Mouse (Mus musculus): ENCODE measurements around the gene Nlrp9c. TPM values are rescaled to one million over a fixed set of nuclear protein-coding genes. Genes with fewer than 3 reads are reported as not detected.
"Not testable (repeated sequence)": the region's sequence is repeated elsewhere in the genome, so short reads cannot be mapped to it uniquely, and the experiment has no call there.

Gene Nlrp9c
- not detected in 2 replicates for total RNA-seq (2014; fragmentation: Nextera tagmentation)
- total RNA-seq (2017): 0.35 and 0.38 TPM in 2 replicates
- polyA plus RNA-seq (2012): not detected in 2 replicates

- not testable (repeated sequence) for H3K9me3 ChIP-seq (replicated peaks); DNase-seq (ENCODE audit: low spot score); H3K36me3 ChIP-seq (replicated peaks); H3K4me1 ChIP-seq (ENCODE audit: insufficient read depth, low read depth, low read length); ATAC-seq (ENCODE audit: extremely low read depth, insufficient number of reproducible peaks, low FRiP score, poor library complexity, severe bottlenecking); H3K4me3 ChIP-seq (ENCODE audit: low read depth, low read length); H3K27me3 ChIP-seq (ENCODE audit: insufficient read depth, low read length)
Observed at GRCm38 (mm10) chr7:26403600-26403999, at the start of gene Nlrp9c. TSS of gene Nlrp9c (minus strand) at chr7:26403700.

- ATAC-seq (ENCODE audit: extremely low read depth, insufficient number of reproducible peaks, low FRiP score, poor library complexity, severe bottlenecking): no peak
- Histone ChIP-seq H3K27me3 (ENCODE audit: insufficient read depth, low read length) (no peaks in the 10 kb centered on the region), H3K36me3 (replicated peaks) (no peaks in the 10 kb centered on the region), H3K4me3 (ENCODE audit: low read depth, low read length) (no peak within 1 kb of the TSS), H3K9me3 (replicated peaks) (no peaks in the 10 kb centered on the region), H3K4me1 (ENCODE audit: insufficient read depth, low read depth, low read length) (no peaks in the 10 kb centered on the region)
- TF ChIP-seq TAL1 (conservative IDR thresholded peaks at IDR 0.05; ENCODE audit: low read depth, low read length) (no peak), GATA2 (IDR thresholded peaks at IDR 0.05; ENCODE audit: borderline replicate concordance, low read depth, low read length) (no peak), GATA1 (IDR thresholded peaks at IDR 0.05; ENCODE audit: borderline replicate concordance, low read length) (no peak), CTCF (IDR thresholded peaks at IDR 0.05; ENCODE audit: low read depth, low read length) (no peak), POLR2AphosphoS5 (IDR thresholded peaks at IDR 0.05; ENCODE audit: insufficient replicate concordance, low read depth, low read length) (no peak)
- DNase-seq (ENCODE audit: low spot score): no peak
Observed at GRCm38 (mm10) chr7:26434813-26435212, 31.3 kb upstream of the Nlrp9c start, which contains the start of gene Nlrp4a. TSS of gene Nlrp4a (plus strand) at chr7:26435113.

GRCm38 (mm10) chr7:26391811-26392210, 11.7 kb downstream of the Nlrp9c start:
- H3K27me3 ChIP-seq (ENCODE audit: insufficient read depth, low read length); H3K4me3 ChIP-seq (ENCODE audit: low read depth, low read length); H3K4me1 ChIP-seq (ENCODE audit: insufficient read depth, low read depth, low read length); H3K9me3 ChIP-seq (replicated peaks); H3K36me3 ChIP-seq (replicated peaks); ATAC-seq (ENCODE audit: extremely low read depth, insufficient number of reproducible peaks, low FRiP score, poor library complexity, severe bottlenecking); DNase-seq (ENCODE audit: low spot score): not testable (repeated sequence)

DNA sequence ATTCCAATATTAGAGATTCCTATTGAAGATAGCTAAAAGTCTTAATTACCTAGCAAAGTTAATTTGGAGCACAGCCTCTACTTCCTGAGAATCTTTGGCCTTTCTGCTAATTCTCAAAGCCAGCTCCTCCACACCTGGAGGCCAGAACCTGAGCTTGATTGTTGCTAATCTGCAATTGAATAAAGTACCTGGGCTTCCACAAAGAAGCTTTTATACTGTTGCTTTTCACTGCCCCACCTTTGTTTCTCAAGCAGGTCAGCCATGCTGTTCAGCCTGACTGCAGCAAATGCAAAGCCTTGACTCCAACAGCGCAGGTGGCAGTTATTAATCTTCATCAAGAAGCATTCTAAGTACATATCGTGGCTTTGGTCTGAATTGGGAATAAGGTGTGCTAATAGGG, 12.4 kb downstream of the Nlrp9c start:
- not testable (repeated sequence) for H3K36me3 ChIP-seq (replicated peaks); ATAC-seq (ENCODE audit: extremely low read depth, insufficient number of reproducible peaks, low FRiP score, poor library complexity, severe bottlenecking); DNase-seq (ENCODE audit: low spot score); H3K4me1 ChIP-seq (ENCODE audit: insufficient read depth, low read depth, low read length); H3K9me3 ChIP-seq (replicated peaks); H3K4me3 ChIP-seq (ENCODE audit: low read depth, low read length); H3K27me3 ChIP-seq (ENCODE audit: insufficient read depth, low read length)

DNA sequence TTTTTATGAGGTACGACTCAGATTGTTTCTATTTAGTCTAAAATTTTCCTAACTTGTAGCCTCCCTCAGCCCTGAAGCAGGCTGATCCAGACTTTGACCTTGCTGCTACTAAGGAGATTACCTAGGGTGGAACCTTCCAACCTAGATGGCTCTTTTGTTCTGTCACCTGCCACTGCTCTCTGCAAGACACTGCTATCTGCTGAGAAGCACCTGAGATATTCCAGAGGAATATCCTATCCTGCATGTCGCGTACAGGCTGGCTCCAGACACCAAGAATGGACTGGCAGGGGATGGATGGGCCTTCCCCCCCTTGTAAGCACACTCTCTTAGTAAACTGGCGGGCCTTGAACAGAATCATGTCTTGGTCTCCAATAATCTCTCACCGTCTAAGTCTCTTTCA, 16.8 kb downstream of the Nlrp9c start:
- H3K36me3 ChIP-seq (replicated peaks); H3K4me1 ChIP-seq (ENCODE audit: insufficient read depth, low read depth, low read length); DNase-seq (ENCODE audit: low spot score); H3K9me3 ChIP-seq (replicated peaks); ATAC-seq (ENCODE audit: extremely low read depth, insufficient number of reproducible peaks, low FRiP score, poor library complexity, severe bottlenecking); H3K4me3 ChIP-seq (ENCODE audit: low read depth, low read length); H3K27me3 ChIP-seq (ENCODE audit: insufficient read depth, low read length): not testable (repeated sequence)

DNA sequence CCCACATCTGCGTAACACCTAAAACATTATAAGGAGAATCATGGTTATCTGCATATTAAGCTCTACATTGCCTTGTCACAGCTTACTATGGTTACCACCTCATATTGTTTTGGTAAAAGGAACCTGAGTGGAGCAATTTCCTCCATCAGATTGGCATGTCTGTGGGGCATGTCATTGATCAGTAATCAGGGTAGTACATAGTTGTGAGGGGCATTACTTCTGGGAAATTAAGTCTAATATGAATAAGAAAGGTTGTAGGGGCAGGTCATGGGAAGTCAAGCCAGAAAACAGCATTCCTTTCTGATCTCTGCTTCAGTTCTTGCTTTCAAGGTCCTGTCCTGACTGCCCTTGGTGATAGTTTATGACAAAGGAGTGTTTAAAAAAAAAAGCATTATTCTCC, 22.7 kb downstream of the Nlrp9c start:
- Histone ChIP-seq H3K27me3 (ENCODE audit: insufficient read depth, low read length) (no peaks in the 10 kb centered on the region), H3K4me3 (ENCODE audit: low read depth, low read length) (no peak overlapping the region), H3K4me1 (ENCODE audit: insufficient read depth, low read depth, low read length) (no peaks in the 10 kb centered on the region), H3K36me3 (replicated peaks) (no peaks in the 10 kb centered on the region), H3K9me3 (replicated peaks) (no peaks in the 10 kb centered on the region)
- ATAC-seq (ENCODE audit: extremely low read depth, insufficient number of reproducible peaks, low FRiP score, poor library complexity, severe bottlenecking): no peak
- DNase-seq (ENCODE audit: low spot score): no peak
- TF ChIP-seq TAL1 (conservative IDR thresholded peaks at IDR 0.05; ENCODE audit: low read depth, low read length): no peak
- TF ChIP-seq CTCF (IDR thresholded peaks at IDR 0.05; ENCODE audit: low read depth, low read length): no peak
- TF ChIP-seq POLR2AphosphoS5 (IDR thresholded peaks at IDR 0.05; ENCODE audit: insufficient replicate concordance, low read depth, low read length): no peak
- TF ChIP-seq GATA2 (IDR thresholded peaks at IDR 0.05; ENCODE audit: borderline replicate concordance, low read depth, low read length): no peak
- no peak for TF ChIP-seq GATA1 (IDR thresholded peaks at IDR 0.05; ENCODE audit: borderline replicate concordance, low read length)

DNA sequence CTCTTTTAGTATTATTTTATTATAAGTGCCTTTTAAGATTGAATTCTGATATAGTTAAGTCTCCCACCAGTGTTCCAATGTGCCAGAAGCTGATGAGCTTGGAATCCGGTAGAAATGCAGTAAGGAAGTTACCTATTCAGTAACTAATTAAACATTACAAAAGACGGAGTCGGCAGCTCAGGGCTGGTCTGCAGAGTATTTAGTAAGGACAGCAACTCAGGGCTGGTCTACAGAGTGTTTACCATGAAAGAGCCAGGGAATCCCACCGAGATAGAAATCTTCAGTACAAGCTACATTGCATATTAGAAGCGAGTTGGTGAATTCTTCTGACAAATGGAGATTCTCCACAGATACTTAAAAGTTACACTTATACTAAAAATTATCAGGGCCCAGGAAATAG, 30.3 kb downstream of the Nlrp9c start:
- DNase-seq (ENCODE audit: low spot score); H3K9me3 ChIP-seq (replicated peaks); H3K4me3 ChIP-seq (ENCODE audit: low read depth, low read length); H3K4me1 ChIP-seq (ENCODE audit: insufficient read depth, low read depth, low read length); H3K36me3 ChIP-seq (replicated peaks); ATAC-seq (ENCODE audit: extremely low read depth, insufficient number of reproducible peaks, low FRiP score, poor library complexity, severe bottlenecking); H3K27me3 ChIP-seq (ENCODE audit: insufficient read depth, low read length): not testable (repeated sequence)

DNA sequence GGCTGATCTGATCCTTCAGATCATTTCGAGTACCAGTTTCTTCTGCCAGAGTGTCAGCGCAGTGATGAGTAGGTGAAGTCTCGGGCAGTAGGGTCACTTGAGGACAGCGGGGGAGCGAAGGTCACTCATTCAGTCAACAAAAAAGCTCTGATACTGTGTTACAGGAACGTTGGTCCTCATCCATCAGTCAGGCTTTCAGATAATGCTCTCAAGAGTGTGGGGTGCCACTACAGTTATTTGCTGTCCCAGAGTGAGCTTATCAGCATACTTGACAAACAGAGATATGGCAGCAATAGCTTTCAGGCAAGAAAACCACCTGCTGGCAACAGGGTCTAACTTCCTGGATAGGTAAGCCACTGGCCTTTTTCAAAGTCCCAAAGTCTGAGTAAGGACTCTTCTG, 46.8 kb downstream of the Nlrp9c start:
- H3K9me3 ChIP-seq (replicated peaks); H3K27me3 ChIP-seq (ENCODE audit: insufficient read depth, low read length); H3K4me3 ChIP-seq (ENCODE audit: low read depth, low read length); ATAC-seq (ENCODE audit: extremely low read depth, insufficient number of reproducible peaks, low FRiP score, poor library complexity, severe bottlenecking); DNase-seq (ENCODE audit: low spot score); H3K36me3 ChIP-seq (replicated peaks); H3K4me1 ChIP-seq (ENCODE audit: insufficient read depth, low read depth, low read length): not testable (repeated sequence)

DNA sequence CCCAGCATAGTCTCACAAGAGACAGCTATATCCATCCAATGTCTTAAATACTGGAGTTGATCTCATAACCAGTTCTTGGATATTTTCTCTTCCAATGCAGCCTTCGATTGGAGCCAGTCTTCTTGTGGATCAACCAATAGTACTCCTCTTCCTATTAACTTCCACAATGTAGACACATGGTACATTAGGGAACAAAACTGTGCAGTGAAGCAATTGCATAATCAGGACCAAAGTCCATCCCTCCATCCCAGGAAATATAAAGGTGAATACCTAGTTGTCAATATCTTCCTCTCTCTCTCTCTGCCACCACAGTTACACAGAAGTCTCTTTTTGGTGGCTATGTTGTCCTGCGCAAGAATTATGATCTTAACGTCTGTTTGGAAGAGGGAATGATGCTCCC, 51.2 kb downstream of the Nlrp9c start:
- not testable (repeated sequence) for H3K9me3 ChIP-seq (replicated peaks); H3K4me3 ChIP-seq (ENCODE audit: low read depth, low read length); H3K4me1 ChIP-seq (ENCODE audit: insufficient read depth, low read depth, low read length); H3K36me3 ChIP-seq (replicated peaks); DNase-seq (ENCODE audit: low spot score); H3K27me3 ChIP-seq (ENCODE audit: insufficient read depth, low read length); ATAC-seq (ENCODE audit: extremely low read depth, insufficient number of reproducible peaks, low FRiP score, poor library complexity, severe bottlenecking)

DNA sequence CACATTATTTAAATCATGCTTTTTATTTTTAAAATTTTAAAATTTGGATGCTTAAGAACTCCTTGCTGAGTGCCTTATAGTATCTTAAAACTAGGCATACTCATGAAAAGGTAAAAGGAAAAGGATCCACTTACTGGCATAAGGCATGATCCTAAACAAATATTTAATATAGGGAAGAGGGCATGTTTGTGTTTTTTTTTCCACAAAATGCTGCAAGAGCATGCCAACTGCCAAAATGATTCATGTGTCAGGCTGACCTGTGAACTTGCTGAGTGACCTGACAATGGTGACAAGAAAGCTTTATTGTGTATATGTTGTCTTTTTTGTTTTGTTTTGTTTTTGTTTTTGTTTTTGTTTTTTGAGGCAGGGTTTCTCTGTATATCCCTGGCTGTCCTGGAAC, 53.3 kb downstream of the Nlrp9c start:
- H3K4me3 ChIP-seq (ENCODE audit: low read depth, low read length); H3K27me3 ChIP-seq (ENCODE audit: insufficient read depth, low read length); DNase-seq (ENCODE audit: low spot score); ATAC-seq (ENCODE audit: extremely low read depth, insufficient number of reproducible peaks, low FRiP score, poor library complexity, severe bottlenecking); H3K4me1 ChIP-seq (ENCODE audit: insufficient read depth, low read depth, low read length); H3K9me3 ChIP-seq (replicated peaks); H3K36me3 ChIP-seq (replicated peaks): not testable (repeated sequence)

- H3K4me3 ChIP-seq (ENCODE audit: low read depth, low read length); H3K4me1 ChIP-seq (ENCODE audit: insufficient read depth, low read depth, low read length); H3K27me3 ChIP-seq (ENCODE audit: insufficient read depth, low read length); DNase-seq (ENCODE audit: low spot score); H3K9me3 ChIP-seq (replicated peaks); ATAC-seq (ENCODE audit: extremely low read depth, insufficient number of reproducible peaks, low FRiP score, poor library complexity, severe bottlenecking); H3K36me3 ChIP-seq (replicated peaks): not testable (repeated sequence)
Observed at GRCm38 (mm10) chr7:26320361-26320760, 83.1 kb downstream of the Nlrp9c start.
